In the genomic region with DNA sequence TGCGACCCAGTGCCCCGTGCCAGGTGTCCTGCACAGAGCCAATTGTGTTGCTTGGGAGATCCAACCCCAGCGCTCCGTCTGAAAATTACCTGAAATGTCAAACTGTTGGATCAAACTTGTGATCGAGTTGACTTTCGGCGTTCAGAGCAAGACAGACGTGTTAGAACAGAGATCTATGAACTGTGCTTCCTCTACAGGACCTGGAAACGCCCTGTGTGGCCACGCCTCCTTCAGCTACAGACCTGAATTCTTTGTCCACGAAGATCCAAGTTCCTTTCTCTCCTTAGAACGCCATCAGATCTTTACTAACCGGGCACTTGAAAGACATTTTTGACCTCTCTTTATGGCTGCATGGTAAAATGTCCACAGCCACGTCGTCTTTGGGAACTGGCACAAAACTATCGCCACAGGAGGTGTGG, we compare ENCODE assay signal across 8 mouse cellular contexts. TPM values are rescaled to one million over a fixed set of nuclear protein-coding genes. Genes with fewer than 3 reads are reported as not detected.
A peak's percentile ranks its signal among the peaks of the same experiment; 100 is the strongest.
DNase-seq lines count a peak whose midpoint lies in the region; ATAC-seq and TF ChIP-seq lines count a peak whose summit lies in the region.

A gene (minus strand): TSS at position 369 of the 419 bp plus-strand sequence.

- 9% methylated on average over 16 of the region's 16 CpGs for WGBS in spleen, adult 2 months
- WGBS in forebrain, embryonic 12.5 days: 9% methylated on average over 16 of the region's 16 CpGs
- 11% methylated on average over 16 of the region's 16 CpGs for WGBS in midbrain, postnatal 0 days

- H3K27ac ChIP-seq in spleen, adult 2 months (ENCODE audit: insufficient read depth, low read length): peak within 1 kb of the TSS; percentile 69; the same call in 1 of the 2 replicates
- no peak within 1 kb of the TSS for H3K27ac ChIP-seq in forebrain, embryonic 12.5 days
- H3K27ac ChIP-seq in midbrain, postnatal 0 days (ENCODE audit: low read depth, low read length): no peak within 1 kb of the TSS

- H3K4me2 ChIP-seq in forebrain, embryonic 12.5 days: peak within 1 kb of the TSS; percentile 69
- H3K4me2 ChIP-seq in midbrain, postnatal 0 days (ENCODE audit: low read depth, low read length, poor library complexity, severe bottlenecking): peak within 1 kb of the TSS; percentile 74

- H3K36me3 ChIP-seq in spleen, adult 2 months (ENCODE audit: control insufficient read depth, insufficient read depth, low read length): no peaks in the 10 kb centered on the region
- H3K36me3 ChIP-seq in forebrain, embryonic 12.5 days (replicated peaks): no peaks in the 10 kb centered on the region
- no peaks in the 10 kb centered on the region for H3K36me3 ChIP-seq in midbrain, postnatal 0 days (ENCODE audit: insufficient read depth, low read length)

- no peak for ATAC-seq in forebrain, embryonic 12.5 days (ENCODE audit: low FRiP score)
- no peak for ATAC-seq in midbrain, postnatal 0 days (ENCODE audit: low FRiP score)

- H3K27me3 ChIP-seq in spleen, adult 2 months (ENCODE audit: control insufficient read depth, insufficient read depth, low read length): peaks cover 5% of the 10 kb centered on the region; the same call in 1 of the 2 replicates
- peaks cover 70% of the 10 kb centered on the region for H3K27me3 ChIP-seq in forebrain, embryonic 12.5 days
- H3K27me3 ChIP-seq in midbrain, postnatal 0 days (ENCODE audit: insufficient read depth, low read length): peaks cover 21% of the 10 kb centered on the region

- DNase-seq in spleen, adult 2 months (ENCODE audit: low read depth in 1 of 2, low spot score in 2 of 2): no peak
- no peak for DNase-seq in spleen, postnatal 14 days (ENCODE audit: low spot score in 2 of 2)
- peak; percentile 34 to 55 for DNase-seq in kidney, postnatal 4 days
- DNase-seq in midbrain, postnatal 0 days (ENCODE audit: low spot score): no peak
- DNase-seq in gastrocnemius, adult 8-10 months (ENCODE audit: low spot score in 2 of 2): no peak
- no peak for DNase-seq in layer of hippocampus, adult 8-10 months (ENCODE audit: low spot score in 2 of 2)
- no peak for DNase-seq in cerebellum, adult 11 months

- no peaks in the 10 kb centered on the region for H3K9me3 ChIP-seq in forebrain, embryonic 12.5 days
- H3K9me3 ChIP-seq in midbrain, postnatal 0 days (ENCODE audit: low read length): no peaks in the 10 kb centered on the region

- TF ChIP-seq CTCF in spleen, adult 2 months (IDR thresholded peaks at IDR 0.05; ENCODE audit: extremely low read depth, insufficient read depth, insufficient read length, insufficient replicate concordance): no peak
- no peak for TF ChIP-seq CTCF in midbrain, postnatal 0 days (IDR thresholded peaks at IDR 0.05)

- peak within 1 kb of the TSS; percentile 25; the same call in 1 of the 2 replicates for H3K4me3 ChIP-seq in spleen, adult 2 months (ENCODE audit: extremely low read depth, insufficient read depth, insufficient read length)
- peak within 1 kb of the TSS; percentile 40 for H3K4me3 ChIP-seq in forebrain, embryonic 12.5 days (replicated peaks)
- peak within 1 kb of the TSS; percentile 38 for H3K4me3 ChIP-seq in midbrain, postnatal 0 days (ENCODE audit: low read depth, low read length)

- 0 out of 2 replicates have a peak within 1 kb of the TSS, but pooled peaks have one; percentile 18 for H3K9ac ChIP-seq in forebrain, embryonic 12.5 days
- no peak within 1 kb of the TSS; the same call in 1 of the 2 replicates for H3K9ac ChIP-seq in midbrain, postnatal 0 days (replicated peaks; ENCODE audit: low read length, poor library complexity, severe bottlenecking)

- no peaks in the 10 kb centered on the region for H3K4me1 ChIP-seq in spleen, adult 2 months (ENCODE audit: control insufficient read depth, insufficient read depth, insufficient read length)
- peaks cover 14% of the 10 kb centered on the region for H3K4me1 ChIP-seq in forebrain, embryonic 12.5 days
- no peaks in the 10 kb centered on the region; the same call in 1 of the 2 replicates for H3K4me1 ChIP-seq in midbrain, postnatal 0 days (ENCODE audit: insufficient read depth, low read length)

- no peak for TF ChIP-seq POLR2A in spleen, adult 2 months (IDR thresholded peaks at IDR 0.05; ENCODE audit: low read depth, low read length)

RNA-seq across cellular contexts. Expression of the gene that starts here (rescaled TPM):
- 3.1 and 3.6 TPM in 2 replicates for polyA plus RNA-seq in spleen, adult 2 months (2012; rRNA removed)
- polyA plus RNA-seq in forebrain, embryonic 12.5 days (2016; fragmentation: Nextera tagmentation; extraction: Ambion mirVana): 0.50 and 0.72 TPM in 2 replicates
- total RNA-seq in midbrain, postnatal 0 days (2014; rRNA removed): 2.0 and 3.8 TPM in 2 replicates
- 1.8 TPM in 2 replicates for polyA plus RNA-seq in midbrain, postnatal 0 days (2015; fragmentation: Nextera tagmentation; extraction: Ambion mirVana)
- 1 to 10 TPM; 2.9 to 4.6 (median 3.6) TPM for total RNA-seq in gastrocnemius, adult 8-10 months (2022)
- total RNA-seq in layer of hippocampus, adult 8-10 months (2022): 10 to 100 TPM in 2 of 4 experiments, 1 to 10 TPM in 2; 2.9 to 18.6 (median 9.1) TPM

Comparison
In these comparisons a context has a peak if more than half of its experiments do, and no peak if none do; other contexts are left out.
1. DNase-seq: peak in kidney, postnatal 4 days (2 of 2); none in spleen, adult 2 months (0 of 2), spleen, postnatal 14 days (0 of 2), midbrain, postnatal 0 days (single experiment), gastrocnemius, adult 8-10 months (0 of 2), layer of hippocampus, adult 8-10 months (0 of 2) and cerebellum, adult 11 months (single experiment).
2. Peak in every context shown above with its lines, with median percentiles within 50 percentile points of each other: H3K4me3 ChIP-seq.